Mouse (Mus musculus) cerebellum, adult 11-12 months (tissue): ENCODE data around the gene Prickle2.

Experiments
- DNase-seq: peaks from one replicate; pipeline ENCODE4 v3.0.0; 2022

Prickle2 gene

DNA sequence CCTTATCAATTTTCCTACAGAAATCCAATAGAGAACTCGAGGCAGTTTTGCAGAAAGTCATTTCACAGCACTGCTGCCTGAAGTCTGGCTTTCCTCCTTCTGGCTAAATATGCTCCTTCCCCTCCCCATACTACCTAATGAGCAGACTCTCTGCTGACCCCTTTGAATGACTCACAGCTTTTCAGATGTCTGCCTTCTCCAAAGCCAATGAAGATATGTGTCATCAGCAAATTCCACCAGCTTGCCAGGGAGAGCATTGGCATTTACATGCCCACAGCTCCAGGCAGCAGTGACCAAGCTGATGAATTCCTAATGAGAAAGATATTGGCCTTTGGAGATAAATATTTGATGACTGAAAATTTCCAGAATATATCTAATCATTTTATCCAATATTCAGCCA is 121.9 kb downstream of the Prickle2 start:
- no peak for DNase-seq

- no peak for DNase-seq
These were observed 130.7 kb downstream of the Prickle2 start for GRCm38 (mm10) chr6:92575227-92575626.

- no peak for DNase-seq
These were observed 133.8 kb downstream of the Prickle2 start for GRCm38 (mm10) chr6:92572139-92572538.

- DNase-seq = no peak
These were observed 135.9 kb downstream of the Prickle2 start for GRCm38 (mm10) chr6:92570090-92570489.

GRCm38 (mm10) chr6:92569283-92569682 is 136.7 kb downstream of the Prickle2 start:
- DNase-seq = no peak

DNA sequence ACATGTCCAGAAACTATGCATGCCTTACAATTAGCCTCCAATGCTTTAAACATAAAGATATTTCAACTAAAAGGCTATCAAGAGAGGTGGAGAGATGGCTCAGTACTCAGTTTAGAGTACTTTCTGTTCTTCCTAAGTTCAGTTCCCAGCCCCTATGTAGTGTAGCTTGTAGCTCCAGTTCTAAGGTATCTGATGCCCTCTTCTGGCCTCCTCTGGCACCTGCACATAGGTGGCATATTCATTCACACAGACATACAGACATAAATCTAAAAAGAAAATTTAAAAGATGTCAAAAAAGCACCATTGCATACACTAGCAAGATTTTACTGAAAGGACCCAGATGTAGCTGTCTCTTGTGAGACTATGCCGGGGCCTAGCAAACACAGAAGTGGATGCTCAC is 146.7 kb downstream of the Prickle2 start:
- no peak for DNase-seq

GRCm38 (mm10) chr6:92555675-92556074 is 150.3 kb downstream of the Prickle2 start:
- no peak for DNase-seq

DNA sequence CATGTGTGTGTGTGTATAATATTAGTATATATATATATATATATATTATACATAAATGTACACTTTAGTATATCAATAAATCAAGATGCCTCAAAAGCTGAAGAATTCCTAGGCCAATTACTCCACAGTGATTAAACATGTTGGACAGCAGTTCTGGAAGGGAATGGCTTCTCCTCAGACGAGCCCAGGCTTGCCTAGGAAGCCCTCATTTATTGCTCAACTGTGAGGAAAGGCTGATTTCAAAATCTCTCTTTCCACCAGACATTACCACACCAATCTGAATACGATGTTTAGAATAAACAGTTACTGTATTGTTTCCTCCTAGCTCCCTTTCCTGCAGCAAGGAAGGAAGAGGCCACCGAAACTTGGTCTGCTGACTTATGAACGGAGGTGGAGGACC is 152.9 kb downstream of the Prickle2 start:
- DNase-seq = no peak

DNA sequence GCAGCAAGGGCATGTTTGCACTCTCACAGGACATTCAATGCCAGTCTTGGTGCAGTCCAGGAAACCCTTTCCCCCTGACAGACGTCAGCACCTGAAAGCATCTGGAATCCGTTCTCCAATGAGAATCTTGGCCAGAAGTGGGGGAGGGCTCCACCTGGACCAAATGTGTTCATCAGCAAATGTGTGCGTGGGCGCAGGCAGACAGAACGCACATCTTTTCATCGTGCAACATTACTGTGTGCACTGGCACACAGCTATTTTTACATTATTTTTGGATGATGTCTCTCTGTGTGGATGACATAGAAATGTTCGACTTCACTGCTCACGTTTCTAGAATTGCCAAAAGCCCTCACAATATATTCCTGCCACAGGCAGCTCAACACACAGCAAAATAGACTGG is 156.7 kb downstream of the Prickle2 start:
- no peak for DNase-seq

- DNase-seq = no peak
These were observed 160.8 kb downstream of the Prickle2 start for GRCm38 (mm10) chr6:92545204-92545603.

DNA sequence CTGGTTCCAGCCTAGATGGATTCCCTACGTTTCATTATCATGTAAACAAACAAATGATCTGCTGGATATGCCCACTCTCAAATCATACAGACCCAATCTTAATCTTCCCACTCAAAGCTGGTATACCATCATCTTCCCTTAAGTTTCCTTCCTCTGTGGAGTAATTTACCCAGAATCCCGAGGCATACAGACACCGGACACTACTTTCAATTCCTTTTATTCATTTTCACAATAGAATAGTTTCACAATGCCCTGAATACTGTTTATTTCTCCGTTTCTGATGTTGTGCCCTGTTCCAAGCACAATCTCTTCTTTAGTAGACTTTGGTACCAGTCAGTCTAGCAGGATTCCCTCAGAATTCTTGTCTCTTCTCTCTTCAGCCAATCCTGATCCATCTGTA is 162.1 kb downstream of the Prickle2 start:
- no peak for DNase-seq

- DNase-seq = no peak
These were observed 163.4 kb downstream of the Prickle2 start for GRCm38 (mm10) chr6:92542402-92543101.

DNA sequence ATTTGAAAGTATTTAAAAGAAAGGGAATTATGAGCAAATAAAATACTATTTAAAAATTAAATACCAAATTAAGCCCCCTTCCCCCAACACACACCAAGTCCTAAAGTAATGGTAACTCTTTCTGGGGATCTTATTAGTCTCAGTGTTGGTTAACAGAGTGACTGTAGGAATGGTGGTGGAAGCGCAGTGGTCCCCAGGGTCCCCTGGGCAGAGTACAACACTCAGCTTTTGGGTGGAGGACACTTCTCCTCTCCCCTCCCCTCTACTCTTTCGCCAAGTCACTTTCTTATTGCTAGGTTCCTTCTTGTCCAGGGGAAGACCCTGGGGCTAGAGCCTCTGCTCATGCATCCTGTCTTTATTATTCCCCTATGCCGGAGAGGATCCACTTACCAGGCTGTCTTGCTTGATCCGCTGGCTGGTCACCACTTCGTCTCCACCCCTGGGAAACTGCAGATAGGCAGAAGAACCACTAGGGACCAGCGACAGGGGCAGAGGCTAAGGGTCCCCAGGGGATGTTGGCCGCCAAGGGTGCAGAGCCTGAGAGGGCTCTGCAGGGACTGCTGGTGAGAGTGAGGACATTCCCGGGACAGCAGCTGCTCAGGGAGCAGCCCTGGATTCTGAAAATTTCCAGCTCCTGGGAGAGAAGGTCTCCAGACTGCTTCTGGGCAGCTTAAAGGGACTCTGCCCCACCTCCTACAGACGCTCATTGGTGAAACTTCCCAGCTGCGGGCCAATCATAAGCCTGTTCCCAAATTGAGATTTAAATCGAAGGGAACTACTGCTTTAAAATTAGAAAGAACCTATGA is 171.5 kb downstream of the Prickle2 start:
- DNase-seq = no peak

- DNase-seq = no peak
These were observed 172.5 kb downstream of the Prickle2 start for GRCm38 (mm10) chr6:92533306-92534063.

DNA sequence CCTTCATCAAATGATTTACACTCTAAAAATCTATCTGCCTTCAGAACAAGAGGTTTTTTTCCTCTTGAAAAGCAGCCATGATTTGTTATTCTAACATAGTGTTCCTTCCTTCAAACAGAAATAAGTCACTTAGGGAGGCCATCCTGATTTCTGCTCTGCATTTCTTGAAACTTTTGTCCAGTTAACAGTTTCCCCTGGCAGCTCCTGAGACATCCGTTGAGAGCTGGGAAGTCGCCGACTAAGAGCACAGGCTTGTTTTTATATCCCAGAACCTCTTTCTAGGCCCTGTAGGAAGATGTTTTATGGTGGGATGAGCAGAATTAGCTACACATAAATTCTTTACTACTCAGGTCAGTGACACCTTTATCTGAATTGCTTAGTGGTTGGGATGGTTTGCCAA is 173.1 kb downstream of the Prickle2 start:
- no peak for DNase-seq

- no peak for DNase-seq
These were observed 173.6 kb downstream of the Prickle2 start for GRCm38 (mm10) chr6:92532331-92532730.

DNA sequence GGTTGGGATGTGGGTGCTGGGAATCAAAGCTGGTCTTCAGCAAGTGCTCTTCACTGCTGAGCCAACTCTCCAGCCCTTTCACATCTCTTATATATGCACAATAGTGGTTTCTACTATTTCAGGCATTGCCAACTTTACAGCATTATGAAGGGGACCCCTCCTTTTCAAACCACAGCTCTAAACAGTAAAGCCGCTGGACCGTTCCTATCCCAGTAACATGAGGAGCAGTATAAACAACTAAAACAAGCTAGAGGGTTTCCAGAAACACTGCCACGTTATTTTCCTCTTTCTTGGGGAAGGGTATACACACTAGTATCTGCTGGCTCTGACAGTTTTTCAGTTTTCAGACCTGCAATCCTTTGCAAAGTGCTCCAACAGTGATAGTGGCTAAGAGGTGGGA is 179.7 kb downstream of the Prickle2 start:
- DNase-seq = no peak

GRCm38 (mm10) chr6:92525646-92526045 is 180.3 kb downstream of the Prickle2 start:
- no peak for DNase-seq

GRCm38 (mm10) chr6:92521526-92522075 is 184.4 kb downstream of the Prickle2 start:
- peak; percentile 58 for DNase-seq

- DNase-seq = no peak
These were observed 185.7 kb downstream of the Prickle2 start for GRCm38 (mm10) chr6:92520088-92520875.

DNA sequence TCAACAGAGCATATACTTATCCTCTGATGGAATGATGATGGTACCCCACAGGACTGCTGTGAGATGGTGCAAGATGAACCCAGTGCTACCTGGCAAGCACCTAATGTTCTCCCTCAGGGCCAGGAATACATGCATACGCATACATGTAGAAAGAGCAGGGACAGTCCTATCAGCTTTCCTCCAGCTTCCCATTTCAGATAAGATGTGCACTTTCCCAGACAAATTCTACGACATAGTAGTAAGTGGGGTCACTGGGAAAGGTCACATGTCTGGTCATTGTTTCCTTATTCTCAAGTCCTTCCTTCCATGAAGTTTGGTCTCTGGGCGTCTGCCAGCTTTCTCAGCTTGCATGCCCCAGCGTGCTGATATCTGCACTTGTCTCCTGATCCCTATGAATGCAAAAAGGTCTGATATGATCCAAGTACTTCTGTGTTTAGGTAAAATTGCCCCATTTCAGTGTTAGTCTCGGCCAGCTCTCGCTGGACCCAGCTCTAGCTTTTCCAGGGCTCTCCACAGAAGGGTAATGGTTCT is 187.5 kb downstream of the Prickle2 start:
- no peak for DNase-seq

GRCm38 (mm10) chr6:92517002-92517401 is 189.0 kb downstream of the Prickle2 start:
- no peak for DNase-seq
